Mouse (Mus musculus): Measurements from ENCODE around the gene Tesmin.

Gene Tesmin

GRCm38 (mm10) chr19:3388629-3389057 is at the start of gene Tesmin:
Tesmin (plus strand) TSS chr19:3388857.
- peak; percentile 74 for DNase-seq (ENCODE audit: low spot score)

- no peak for DNase-seq (ENCODE audit: low spot score)
Observed at GRCm38 (mm10) chr19:3339187-3339586, 49.5 kb upstream of the Tesmin start.

GRCm38 (mm10) chr19:3341021-3341420 is 47.6 kb upstream of the Tesmin start:
- no peak for DNase-seq (ENCODE audit: low spot score)

- no peak for DNase-seq (ENCODE audit: low spot score)
Observed at GRCm38 (mm10) chr19:3343929-3344328, 44.7 kb upstream of the Tesmin start.

- DNase-seq (ENCODE audit: low spot score): no peak
Observed at GRCm38 (mm10) chr19:3344636-3345544, 43.8 kb upstream of the Tesmin start.

- no peak for DNase-seq (ENCODE audit: low spot score)
Observed at GRCm38 (mm10) chr19:3347784-3348183, 40.9 kb upstream of the Tesmin start.

- DNase-seq (ENCODE audit: low spot score): no peak
Observed at GRCm38 (mm10) chr19:3353415-3354111, 35.1 kb upstream of the Tesmin start.

GRCm38 (mm10) chr19:3355096-3355495 is 33.6 kb upstream of the Tesmin start:
- no peak for DNase-seq (ENCODE audit: low spot score)

- DNase-seq (ENCODE audit: low spot score): no peak
Observed at GRCm38 (mm10) chr19:3356516-3356915, 32.1 kb upstream of the Tesmin start.

GRCm38 (mm10) chr19:3357620-3358019 is 31.0 kb upstream of the Tesmin start:
- DNase-seq (ENCODE audit: low spot score): no peak

GRCm38 (mm10) chr19:3359841-3360588 is 28.6 kb upstream of the Tesmin start:
- no peak for DNase-seq (ENCODE audit: low spot score)

- DNase-seq (ENCODE audit: low spot score): no peak
Observed at GRCm38 (mm10) chr19:3363510-3363909, 25.1 kb upstream of the Tesmin start.

- DNase-seq (ENCODE audit: low spot score): no peak
Observed at GRCm38 (mm10) chr19:3365089-3365488, 23.6 kb upstream of the Tesmin start.

- no peak for DNase-seq (ENCODE audit: low spot score)
Observed at GRCm38 (mm10) chr19:3368276-3368675, 20.4 kb upstream of the Tesmin start.

GRCm38 (mm10) chr19:3373380-3373779 is 15.3 kb upstream of the Tesmin start:
- no peak for DNase-seq (ENCODE audit: low spot score)

- DNase-seq (ENCODE audit: low spot score): no peak
Observed at GRCm38 (mm10) chr19:3374028-3374427, 14.6 kb upstream of the Tesmin start.

- no peak for DNase-seq (ENCODE audit: low spot score)
Observed at GRCm38 (mm10) chr19:3375945-3376495, 12.6 kb upstream of the Tesmin start.

- DNase-seq (ENCODE audit: low spot score): no peak
Observed at GRCm38 (mm10) chr19:3376966-3377715, 11.5 kb upstream of the Tesmin start.

- no peak for DNase-seq (ENCODE audit: low spot score)
Observed at GRCm38 (mm10) chr19:3378614-3379013, 10.0 kb upstream of the Tesmin start.

- no peak for DNase-seq (ENCODE audit: low spot score)
Observed at GRCm38 (mm10) chr19:3388061-3388460, 596 bp upstream of the Tesmin start.

- peak; percentile 77 for DNase-seq (ENCODE audit: low spot score)
Observed at GRCm38 (mm10) chr19:3389089-3389488, 432 bp downstream of the Tesmin start.

Measured in c-Kit-positive CD71-positive TER-119-positive erythroid progenitor cells, embryonic 14.5 days (primary cell).